Mouse (Mus musculus): ENCODE results near the gene Slc25a26.

The Slc25a26 gene

DNA sequence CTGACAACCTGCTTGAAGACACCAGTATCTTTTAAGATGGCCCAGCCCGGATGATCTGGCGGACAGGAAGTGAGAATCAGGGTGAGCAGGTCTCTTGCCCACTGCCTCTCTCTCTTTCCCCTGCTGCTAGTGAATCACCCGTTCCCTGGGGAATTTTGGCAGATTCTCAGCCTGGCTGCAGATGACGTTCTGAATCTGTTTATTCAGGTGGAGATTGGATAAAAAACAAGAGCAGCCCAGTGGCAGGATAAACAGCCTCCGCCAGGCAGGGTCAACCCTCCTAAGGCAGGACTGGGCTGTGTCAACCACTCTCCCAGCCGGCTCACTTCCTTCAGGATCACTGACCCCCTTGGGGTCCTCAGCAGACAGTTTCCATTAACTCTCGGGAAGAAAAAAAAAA lies 140.2 kb downstream of the Slc25a26 start:
- no peak for DNase-seq (ENCODE audit: low spot score)

DNA sequence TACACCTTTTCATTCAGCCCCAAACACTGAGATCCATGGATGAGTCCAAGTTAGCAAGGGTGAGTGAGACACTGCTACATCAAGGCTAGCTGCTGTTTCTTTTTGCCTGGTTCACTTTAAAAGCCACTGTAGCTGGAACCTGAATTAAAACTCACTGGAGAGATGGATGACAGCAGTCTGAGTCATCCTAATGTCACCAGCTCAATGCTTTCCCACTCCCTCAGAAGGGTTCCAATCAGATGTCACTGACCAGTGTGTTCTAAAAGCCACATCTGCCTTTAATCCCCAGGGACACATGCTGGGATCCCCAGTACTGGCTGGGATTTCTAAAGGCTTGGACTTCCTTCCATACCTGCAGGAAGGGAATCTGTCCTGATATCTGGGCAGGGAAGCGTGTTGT lies 141.9 kb downstream of the Slc25a26 start:
- no peak for DNase-seq (ENCODE audit: low spot score)

DNA sequence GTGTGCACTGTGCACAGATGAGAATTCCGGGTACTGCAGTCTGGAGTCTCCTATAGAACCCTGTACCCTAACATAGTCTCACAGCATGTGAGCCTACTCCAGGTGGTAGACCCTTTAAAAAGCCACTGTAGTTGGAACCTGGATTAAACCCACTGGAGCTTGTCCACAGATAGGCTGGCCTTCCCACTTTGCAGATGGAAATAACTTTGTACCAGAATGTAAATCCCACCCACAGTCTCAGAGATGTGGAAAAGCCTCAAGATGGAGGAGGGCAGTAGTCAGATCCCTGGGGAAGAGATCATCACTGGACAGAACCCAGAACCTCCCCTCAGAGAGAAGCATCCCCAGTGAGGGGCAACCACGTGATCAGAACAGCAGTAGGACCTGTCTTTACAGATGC lies 143.9 kb downstream of the Slc25a26 start:
- no peak for DNase-seq (ENCODE audit: low spot score)

DNA sequence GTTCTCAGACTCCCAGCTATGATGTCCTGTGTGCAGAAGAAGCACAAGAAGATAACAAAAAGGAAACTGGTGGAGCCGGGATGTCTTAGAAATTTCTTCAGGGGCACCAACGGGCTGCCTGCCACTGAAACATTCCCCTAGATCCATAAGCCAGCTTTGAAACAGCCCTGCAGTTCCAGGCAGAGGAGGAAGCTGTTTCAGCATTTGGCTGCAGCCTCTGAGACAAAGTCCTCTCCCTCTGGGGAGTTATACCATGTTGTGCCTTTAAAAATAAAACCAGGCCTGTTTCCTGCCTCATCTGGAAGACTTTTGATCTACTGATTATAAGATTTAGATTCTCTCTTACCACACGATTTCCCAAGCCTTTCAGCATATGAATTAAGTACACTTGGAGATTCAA lies 144.5 kb downstream of the Slc25a26 start:
- DNase-seq (ENCODE audit: low spot score) = no peak

DNA sequence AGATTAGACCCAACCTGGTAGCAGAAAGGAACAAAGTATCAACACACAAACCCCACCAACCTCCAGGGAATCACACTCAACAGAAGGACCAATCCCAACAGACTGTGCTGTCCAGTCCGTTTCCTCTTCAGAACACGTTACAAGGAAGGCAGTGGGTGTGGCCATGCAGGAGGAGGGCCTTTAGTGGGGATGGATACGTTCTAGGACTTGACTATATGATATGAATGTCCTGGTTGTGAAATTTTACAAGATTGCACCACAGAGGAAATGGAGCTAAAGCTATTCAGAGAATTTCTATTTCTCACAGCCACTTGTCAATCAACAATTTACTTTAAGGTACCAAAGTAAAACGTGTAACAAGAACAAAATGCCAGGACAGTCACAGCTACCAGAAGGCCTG lies 145.6 kb downstream of the Slc25a26 start:
- DNase-seq (ENCODE audit: low spot score) = no peak

DNA sequence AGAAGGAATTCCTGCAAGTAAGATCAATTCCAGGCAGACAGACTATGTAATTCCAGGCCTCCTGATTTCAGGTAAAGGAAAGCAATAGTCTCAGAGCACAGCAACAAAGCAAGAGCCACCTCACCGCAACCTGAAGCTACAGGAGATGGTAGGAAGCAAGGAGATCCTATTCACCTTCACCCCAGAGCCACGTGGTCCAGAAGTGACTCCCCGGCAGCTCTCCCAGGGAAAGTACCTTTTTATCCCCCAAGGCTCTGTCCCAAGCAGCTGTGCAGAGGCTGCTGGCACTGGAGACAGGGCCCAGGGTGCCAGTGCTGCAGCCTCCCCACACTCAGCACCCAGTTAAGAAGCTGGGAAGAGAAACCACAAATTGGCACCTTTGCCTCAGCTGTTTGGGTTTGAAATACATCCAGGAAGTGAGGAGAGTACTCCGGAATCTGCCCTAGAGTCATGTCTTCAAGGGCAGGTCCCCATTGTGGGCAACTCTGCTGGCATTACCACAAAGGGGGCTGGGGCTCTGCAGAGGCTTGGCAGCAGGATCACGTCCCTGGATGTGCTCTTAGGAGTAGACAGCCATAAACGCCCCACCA lies 146.2 kb downstream of the Slc25a26 start:
- no peak for DNase-seq (ENCODE audit: low spot score)

DNA sequence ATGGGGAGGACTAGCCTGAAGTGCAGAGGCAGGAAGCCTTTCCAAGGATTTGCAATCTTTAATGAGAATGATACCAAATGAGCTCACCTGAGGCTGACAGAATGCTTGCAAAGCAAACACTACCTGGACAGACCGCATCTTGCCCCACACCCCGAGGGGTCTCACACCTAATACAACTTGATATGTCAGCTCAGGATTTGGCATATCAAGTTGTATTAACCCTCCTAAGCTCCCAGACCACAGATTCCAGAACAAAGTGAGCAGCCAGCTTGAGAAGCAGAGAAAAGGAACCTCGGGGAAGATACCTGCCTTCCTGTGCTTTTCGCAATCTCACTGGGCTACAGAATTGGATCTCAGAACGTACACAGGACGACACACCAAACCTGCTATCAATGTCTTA lies 146.8 kb downstream of the Slc25a26 start:
- no peak for DNase-seq (ENCODE audit: low spot score)

DNA sequence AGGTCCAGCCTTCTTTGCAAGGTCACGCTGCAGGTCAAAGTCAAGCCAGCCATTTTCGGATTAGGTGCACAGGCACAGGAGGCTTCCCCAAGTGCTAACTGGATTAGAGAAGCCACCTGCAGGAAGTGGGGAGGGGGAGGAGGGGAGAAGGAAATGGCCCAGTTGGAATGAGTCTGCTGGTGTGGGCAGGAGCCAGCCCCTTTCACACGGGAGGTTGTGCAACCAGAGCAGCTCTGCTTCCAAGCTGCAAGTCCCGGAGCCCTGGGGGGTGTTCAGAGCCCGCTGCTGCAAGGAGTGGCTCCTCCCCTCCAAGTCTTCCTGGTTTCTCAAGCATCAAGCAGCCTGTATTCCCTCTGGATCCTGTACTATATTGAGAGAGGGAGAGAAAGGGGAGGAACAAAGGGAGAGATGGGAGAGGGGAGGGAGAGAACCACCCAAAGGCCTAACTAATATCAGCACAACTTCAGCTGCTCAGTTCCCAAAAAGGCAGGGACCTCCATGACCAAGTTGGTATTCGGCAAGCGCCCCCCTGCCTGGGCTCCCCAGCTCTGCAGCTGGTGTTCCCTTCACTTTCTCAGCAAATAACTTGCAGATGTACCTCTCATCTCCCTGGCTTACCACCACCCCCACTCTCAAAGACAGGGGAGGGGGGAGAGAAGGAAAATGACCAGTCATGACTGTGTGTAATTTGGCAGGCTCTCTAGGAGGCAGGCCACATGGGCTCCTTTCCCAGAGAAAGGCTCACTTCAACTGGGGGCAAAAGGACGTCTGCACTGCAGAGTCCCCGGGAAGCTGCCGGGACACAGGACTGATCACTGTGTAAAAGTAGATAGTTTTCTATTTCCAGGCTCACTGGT lies 147.7 kb downstream of the Slc25a26 start:
- DNase-seq (ENCODE audit: low spot score) = no peak

DNA sequence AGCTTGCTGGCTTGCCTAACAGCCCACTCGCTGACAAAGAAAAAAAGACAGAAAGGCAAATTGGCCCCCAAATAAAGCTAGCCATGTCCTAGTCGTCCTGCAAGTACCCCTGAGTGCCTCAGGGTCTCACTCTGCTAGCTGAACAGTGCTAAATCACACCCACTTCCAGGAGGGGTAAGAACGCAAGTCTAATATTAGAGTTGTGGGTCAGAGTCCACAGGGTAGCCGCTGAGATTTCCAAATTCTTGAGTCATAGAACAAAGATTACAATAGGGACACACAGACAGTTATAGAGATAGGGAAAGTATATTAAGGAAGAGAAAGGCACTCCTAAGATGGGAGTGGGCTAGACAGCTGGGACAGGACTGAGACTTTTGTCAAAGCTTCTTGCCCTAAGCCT lies 148.4 kb downstream of the Slc25a26 start:
- no peak for DNase-seq (ENCODE audit: low spot score)

DNA sequence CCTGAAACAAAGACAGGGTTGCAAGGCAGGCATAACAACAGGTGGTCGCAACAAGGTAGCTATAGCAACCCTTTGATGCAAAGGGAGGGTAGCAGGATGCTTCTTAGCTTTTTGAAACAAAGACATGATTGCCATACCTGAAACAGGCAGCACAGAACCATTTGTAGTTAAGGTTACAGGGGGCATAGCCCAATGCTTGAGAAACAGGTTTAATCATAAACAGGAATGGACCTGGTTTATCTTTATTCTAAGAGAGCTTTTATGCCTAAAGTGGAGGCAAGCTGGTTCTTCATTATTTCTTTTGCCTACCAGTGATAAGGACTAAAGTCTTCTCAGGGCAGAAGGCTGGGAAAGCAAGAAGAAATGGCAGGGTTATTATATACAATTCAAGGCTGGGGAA lies 149.5 kb downstream of the Slc25a26 start:
- no peak for DNase-seq (ENCODE audit: low spot score)

DNA sequence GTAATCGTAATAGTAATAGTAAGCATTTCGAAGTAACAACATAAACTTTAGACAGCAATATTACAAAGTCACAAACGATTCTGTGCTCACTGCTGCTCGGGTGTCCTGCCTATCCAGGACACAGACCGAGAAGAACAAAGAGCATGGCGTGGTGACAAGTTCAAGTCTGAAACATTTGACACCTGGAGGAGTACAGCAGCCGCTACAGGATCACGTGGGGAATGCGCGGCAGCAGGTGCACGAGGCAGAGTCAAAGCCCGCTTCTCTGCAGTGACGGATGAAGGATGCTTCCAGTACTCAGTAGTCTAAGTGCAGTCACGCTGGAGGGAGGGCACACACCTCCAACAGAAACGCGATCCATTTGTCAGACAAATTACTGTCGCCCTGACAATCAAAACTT lies 151.4 kb downstream of the Slc25a26 start:
- no peak for DNase-seq (ENCODE audit: low spot score)

DNA sequence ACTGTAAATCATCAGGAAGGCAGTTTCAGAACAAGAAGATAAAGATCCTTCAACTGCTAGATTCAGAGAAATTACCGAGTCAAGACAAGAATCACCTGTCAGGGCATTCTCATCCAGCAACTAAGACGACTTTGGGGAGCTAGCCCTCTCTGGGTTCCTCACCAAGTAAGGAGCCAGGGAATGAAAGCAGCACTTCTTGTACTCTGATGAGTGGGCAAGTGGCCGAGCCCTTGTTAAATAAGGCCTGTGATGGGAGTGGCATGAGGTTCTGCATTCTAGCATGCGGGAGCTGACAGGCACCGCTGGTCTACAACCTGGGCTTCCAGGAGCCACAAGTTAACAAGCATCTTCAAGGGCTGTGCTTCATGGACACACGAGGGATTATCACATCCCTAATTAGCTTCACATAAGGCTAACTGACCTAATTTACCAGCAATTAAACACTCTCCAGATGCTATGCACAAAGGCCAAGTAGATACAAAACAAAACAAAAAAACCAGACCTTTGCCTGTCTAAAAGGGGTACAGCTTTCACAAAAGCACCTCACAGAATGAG lies 152.6 kb downstream of the Slc25a26 start:
- DNase-seq (ENCODE audit: low spot score) = no peak

DNA sequence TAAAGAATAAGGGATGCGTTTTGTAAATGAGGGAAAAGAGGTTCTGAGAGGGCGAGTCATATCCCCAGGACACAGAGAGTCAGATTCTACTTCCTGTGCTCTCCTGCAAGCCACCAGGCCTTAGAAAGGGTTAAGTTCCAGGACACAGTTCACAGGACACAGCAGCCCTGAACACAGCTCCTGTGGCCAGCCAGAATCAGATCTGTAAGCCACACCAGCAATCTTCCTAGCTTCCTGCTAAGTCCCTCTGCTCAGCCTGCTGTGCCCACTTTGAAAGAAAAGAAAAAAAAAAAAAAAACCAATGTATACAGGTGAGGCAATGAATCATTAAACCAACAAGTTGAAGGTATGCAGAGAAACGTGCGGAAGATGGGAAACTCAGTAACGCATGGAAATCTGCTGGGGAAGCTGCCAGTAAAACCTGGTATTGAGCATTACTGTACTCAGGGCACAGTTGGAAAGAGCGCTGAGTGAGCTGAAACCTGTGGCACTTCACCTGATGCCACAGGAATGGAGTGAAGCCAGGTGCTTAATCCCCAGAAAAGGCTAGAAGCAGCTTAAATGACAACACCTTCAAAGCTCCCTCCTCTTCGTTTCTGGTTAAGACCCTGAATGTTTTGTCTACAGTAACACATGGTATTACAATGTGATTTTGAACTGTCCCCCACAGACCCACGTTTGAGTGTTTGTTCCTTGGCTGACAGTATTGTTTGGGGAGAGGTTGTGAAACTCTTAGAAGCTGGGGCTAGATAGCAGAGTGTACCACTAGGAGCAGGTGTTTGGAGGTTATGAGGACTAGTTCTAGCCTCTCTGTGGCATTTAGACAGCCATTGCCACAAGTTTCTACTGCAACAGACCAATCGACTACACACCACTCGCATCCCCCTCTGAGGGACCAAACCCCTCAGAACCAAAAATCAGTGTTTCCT lies 153.5 kb downstream of the Slc25a26 start:
- no peak for DNase-seq (ENCODE audit: low spot score)

Measured in T-cell, adult 2 months (primary cell).